Mouse (Mus musculus): ENCODE data around the gene Tpx2.

DNA sequence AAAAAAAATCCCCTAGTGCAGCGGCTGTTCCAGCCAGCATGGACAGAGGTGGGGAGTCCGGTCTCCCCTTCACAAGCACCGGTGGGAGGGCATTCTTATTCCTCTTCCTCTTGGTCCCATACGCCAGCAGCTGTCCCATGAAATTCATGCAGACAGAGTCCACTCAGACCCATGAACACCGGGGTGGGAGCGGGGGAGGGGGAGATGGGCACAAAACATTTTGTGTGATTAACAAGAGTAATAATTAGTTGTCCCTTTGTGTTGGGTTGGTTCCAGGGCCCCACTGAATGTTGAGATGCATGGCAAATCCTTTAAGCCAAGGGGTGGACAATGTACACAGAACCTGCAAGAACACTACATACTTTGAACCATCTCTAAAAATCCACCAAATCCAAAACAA is 93.3 kb downstream of the Tpx2 start:
- TF ChIP-seq CTCF (IDR thresholded peaks at IDR 0.05; ENCODE audit: extremely low read depth, insufficient read length, insufficient replicate concordance, low read depth, low read length) (no peak), POLR2A (IDR thresholded peaks at IDR 0.05; ENCODE audit: low read depth, low read length) (no peak)
